Mouse (Mus musculus) lung, postnatal 0 days (tissue): Measurements from ENCODE around the gene Pcyox1. TPM values are rescaled to one million over a fixed set of nuclear protein-coding genes. Genes with fewer than 3 reads are reported as not detected.
"Not testable (repeated sequence)": the region's sequence is repeated elsewhere in the genome, so short reads cannot be mapped to it uniquely, and the experiment has no call there.

ENCODE experiments used
- ATAC-seq: fragments of 200-750 bp; cut with Nextera tagmentation; 2 replicates; pipeline ENCODE4 v1.8.0; 2017; ENCODE audit warnings: moderate library complexity
- DNase-seq: peaks from one replicate; pipeline ENCODE4 v3.0.0-alpha.2; 2016; ENCODE audit warnings: low spot score
- H3K27ac ChIP-seq: fragments of 300-500 bp; sonication (generic); 2 replicates; pipeline ENCODE4 v1.5.1; 2014; ENCODE audit warnings: antibody characterized with exemption, mild to moderate bottlenecking, low read length, mixed read lengths
- H3K27me3 ChIP-seq: fragments of 300-500 bp; sonication (generic); replicated peaks from 2 replicates; pipeline ENCODE4 v1.6.1; 2014; ENCODE audit warnings: low read length, mixed read lengths; ENCODE audit not compliant: insufficient read depth
- H3K36me3 ChIP-seq: fragments of 300-500 bp; sonication (generic); 2 replicates; pipeline ENCODE4 v1.6.1; 2014; ENCODE audit warnings: low read length, mixed read lengths; ENCODE audit not compliant: insufficient read depth
- H3K4me1 ChIP-seq: fragments of 300-500 bp; sonication (generic); 2 replicates; pipeline ENCODE4 v1.6.1; 2014; ENCODE audit warnings: antibody characterized with exemption, low read depth, low read length, mixed read lengths; ENCODE audit not compliant: insufficient read depth
- H3K4me2 ChIP-seq: fragments of 300-500 bp; sonication (generic); replicated peaks from 2 replicates; pipeline ENCODE4 v1.6.1; 2014; ENCODE audit warnings: low read depth, mild to moderate bottlenecking, low read length, moderate library complexity, mixed read lengths
- H3K4me3 ChIP-seq: fragments of 300-500 bp; sonication (generic); 2 replicates; pipeline ENCODE4 v1.5.1; 2014; ENCODE audit warnings: low read depth, low read length
- H3K9ac ChIP-seq: fragments of 300-500 bp; sonication (generic); replicated peaks from 2 replicates; pipeline ENCODE4 v1.6.1; 2014; ENCODE audit warnings: low read depth, mild to moderate bottlenecking
- H3K9me3 ChIP-seq: fragments of 300-500 bp; sonication (generic); 2 replicates; pipeline ENCODE4 v1.6.1; 2016; ENCODE audit warnings: low read length, mixed read lengths
- CTCF ChIP-seq: IDR thresholded peaks from 2 replicates; pipeline ENCODE4 v1.5.1; 2016; ENCODE audit warnings: antibody characterized with exemption, mild to moderate bottlenecking
- EP300 ChIP-seq: IDR thresholded peaks from 2 replicates; pipeline ENCODE4 v1.6.1; 2016; ENCODE audit warnings: antibody characterized with exemption, mild to moderate bottlenecking, control low read depth
- WGBS: fragments of 180-500 bp; shearing (Covaris S2); extraction: QIAGEN DNeasy Blood & Tissue Kit; methylation state at CpG from one replicate; pipeline ENCODE4 v1.1.7; 2014; 5-methylcytosine and 5-hydroxymethylcytosine counted together
- polyA plus RNA-seq: library from polyadenylated mRNA; unstranded; fragments of >200 nt; fragmentation: Nextera tagmentation; extraction: Ambion mirVana; gene quantifications from 2 replicates; pipeline ENCODE4 v1.2.1, GENCODE M21; 2015

Pcyox1 gene
- polyA plus RNA-seq, 1 experiment from 2014 or later: 54.2 TPM

DNA sequence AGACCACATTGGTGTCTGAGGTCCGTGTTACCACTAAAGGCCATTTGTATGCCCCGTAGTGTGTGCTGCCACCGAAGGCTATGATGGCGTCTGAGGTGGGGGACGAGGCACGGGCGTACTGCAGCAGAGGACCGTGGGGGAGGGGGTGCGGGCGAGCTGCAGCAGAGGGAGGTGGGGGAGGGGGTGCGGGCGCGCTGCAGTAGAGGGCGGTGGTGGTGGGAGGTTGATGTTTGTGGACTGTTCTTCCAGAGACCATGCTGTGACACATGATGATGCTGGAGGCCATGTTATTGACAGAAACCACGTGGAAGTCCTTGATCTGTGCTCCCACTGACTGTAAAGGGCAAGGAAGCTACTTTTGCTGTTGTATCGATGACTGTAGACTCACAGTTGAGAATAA lies 13.6 kb downstream of the Pcyox1 start:
- H3K4me3 ChIP-seq: no peak overlapping the region
- no peak for DNase-seq
- no peaks in the 10 kb centered on the region for H3K4me1 ChIP-seq
- no peak for ATAC-seq
- H3K9ac ChIP-seq: no peak overlapping the region
- no peaks in the 10 kb centered on the region for H3K27me3 ChIP-seq
- no peak overlapping the region for H3K4me2 ChIP-seq
- WGBS: 36% methylated on average over 16 of the region's 16 CpGs
- H3K36me3 ChIP-seq: peaks cover 4% of the 10 kb centered on the region; the same call in 1 of the 2 replicates
- H3K9me3 ChIP-seq: no peaks in the 10 kb centered on the region
- TF ChIP-seq EP300: no peak
- no peak for TF ChIP-seq CTCF
- H3K27ac ChIP-seq: no peak overlapping the region

DNA sequence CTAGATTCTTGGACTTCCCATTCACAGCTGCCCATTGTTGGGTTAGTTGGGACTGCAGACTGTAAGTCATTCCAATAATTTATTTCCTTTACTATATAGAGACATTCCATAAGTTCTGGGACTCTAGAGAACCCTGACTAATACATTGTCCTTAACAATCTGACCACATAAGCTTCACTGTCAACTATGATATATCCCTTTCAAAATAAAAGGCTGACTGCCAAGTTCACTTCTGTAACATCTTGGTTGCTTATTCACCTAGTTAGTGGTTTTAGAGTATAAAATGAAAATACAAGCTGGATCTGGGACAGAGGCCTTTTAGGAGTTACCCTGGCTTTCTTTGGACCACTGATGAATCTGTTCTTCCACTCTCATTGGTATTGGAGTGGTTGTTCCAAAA lies 14.4 kb downstream of the Pcyox1 start:
- Histone ChIP-seq H3K9me3 (no peaks in the 10 kb centered on the region), H3K9ac (no peak overlapping the region), H3K4me2 (no peak overlapping the region), H3K4me1 (no peaks in the 10 kb centered on the region), H3K36me3 (peaks cover 7% of the 10 kb centered on the region; the same call in 1 of the 2 replicates), H3K4me3 (no peak overlapping the region), H3K27ac (no peak overlapping the region), H3K27me3 (no peaks in the 10 kb centered on the region)
- TF ChIP-seq EP300 (no peak), CTCF (no peak)
- DNase-seq (no peak), ATAC-seq (no peak)

GRCm38 (mm10) chr6:86380112-86380511 lies 16.8 kb downstream of the Pcyox1 start:
- H3K36me3 ChIP-seq: peaks cover 18% of the 10 kb centered on the region; the same call in 1 of the 2 replicates

DNA sequence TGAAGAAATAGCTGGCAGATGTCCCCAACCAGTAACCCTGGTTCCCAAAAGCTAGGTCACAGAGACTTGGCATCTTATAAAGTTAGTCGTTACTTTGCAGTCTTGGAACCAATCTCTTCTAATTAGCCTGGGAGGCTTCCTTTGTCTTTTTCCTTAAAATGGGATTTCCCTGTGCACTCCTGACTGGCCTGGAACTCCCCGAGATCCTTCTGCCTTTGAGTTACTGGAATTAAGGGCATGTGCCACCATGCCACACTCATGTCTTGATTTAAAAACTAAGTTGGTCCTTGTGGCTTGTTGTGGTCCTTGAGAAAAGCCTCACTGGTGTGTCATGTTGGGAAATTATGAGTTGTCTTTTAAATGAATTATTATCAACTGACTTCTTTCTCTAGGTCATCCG lies 18.6 kb downstream of the Pcyox1 start:
- no peak overlapping the region for H3K4me3 ChIP-seq
- no peak overlapping the region for H3K9ac ChIP-seq
- no peaks in the 10 kb centered on the region for H3K4me1 ChIP-seq
- no peak for TF ChIP-seq CTCF
- no peak for TF ChIP-seq EP300
- 84% methylated on average over 3 of the region's 3 CpGs for WGBS
- H3K27ac ChIP-seq: no peak overlapping the region
- DNase-seq (no peak), ATAC-seq (no peak)
- H3K9me3 ChIP-seq: no peaks in the 10 kb centered on the region
- H3K36me3 ChIP-seq: peaks cover 18% of the 10 kb centered on the region; the same call in 1 of the 2 replicates
- no peaks in the 10 kb centered on the region for H3K27me3 ChIP-seq
- no peak overlapping the region for H3K4me2 ChIP-seq

More at GRCm38 (mm10) chr6:86380112-86380511, 16.8 kb downstream of the Pcyox1 start:
- H3K27me3 ChIP-seq, H3K4me1 ChIP-seq, H3K4me2 ChIP-seq, DNase-seq, H3K27ac ChIP-seq, H3K9me3 ChIP-seq, ATAC-seq, H3K9ac ChIP-seq, H3K4me3 ChIP-seq: not testable (repeated sequence)
- WGBS: 84% methylated on average over 6 of the region's 8 CpGs

DNA sequence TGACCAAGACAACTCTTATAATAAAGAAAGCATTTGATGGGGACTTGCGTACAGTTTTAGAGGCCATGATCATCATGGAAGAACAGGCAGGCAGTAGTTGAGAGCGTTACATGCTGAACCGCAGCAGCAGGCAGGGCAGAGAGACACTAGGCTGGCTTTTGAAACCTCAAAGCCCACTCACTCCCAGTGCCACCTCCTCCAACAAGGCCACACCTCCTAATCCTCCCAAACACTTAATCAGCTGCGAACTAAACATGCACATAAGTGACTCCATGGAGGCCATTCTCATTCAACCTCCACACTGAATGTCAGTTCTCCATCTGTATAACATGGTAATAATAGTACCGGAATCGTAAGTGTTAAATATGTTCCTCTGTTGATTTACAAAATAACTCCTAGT lies 23.4 kb downstream of the Pcyox1 start:
- Histone ChIP-seq H3K4me3 (no peak overlapping the region), H3K27ac (no peak overlapping the region), H3K9ac (no peak overlapping the region), H3K27me3 (no peaks in the 10 kb centered on the region), H3K9me3 (no peaks in the 10 kb centered on the region), H3K4me1 (peaks cover 3% of the 10 kb centered on the region; the same call in 1 of the 2 replicates), H3K36me3 (peaks cover 18% of the 10 kb centered on the region; the same call in 1 of the 2 replicates), H3K4me2 (no peak overlapping the region)
- 89% methylated on average over 6 of the region's 6 CpGs for WGBS
- TF ChIP-seq EP300 (no peak), CTCF (no peak)
- ATAC-seq: no peak
- DNase-seq: no peak

DNA sequence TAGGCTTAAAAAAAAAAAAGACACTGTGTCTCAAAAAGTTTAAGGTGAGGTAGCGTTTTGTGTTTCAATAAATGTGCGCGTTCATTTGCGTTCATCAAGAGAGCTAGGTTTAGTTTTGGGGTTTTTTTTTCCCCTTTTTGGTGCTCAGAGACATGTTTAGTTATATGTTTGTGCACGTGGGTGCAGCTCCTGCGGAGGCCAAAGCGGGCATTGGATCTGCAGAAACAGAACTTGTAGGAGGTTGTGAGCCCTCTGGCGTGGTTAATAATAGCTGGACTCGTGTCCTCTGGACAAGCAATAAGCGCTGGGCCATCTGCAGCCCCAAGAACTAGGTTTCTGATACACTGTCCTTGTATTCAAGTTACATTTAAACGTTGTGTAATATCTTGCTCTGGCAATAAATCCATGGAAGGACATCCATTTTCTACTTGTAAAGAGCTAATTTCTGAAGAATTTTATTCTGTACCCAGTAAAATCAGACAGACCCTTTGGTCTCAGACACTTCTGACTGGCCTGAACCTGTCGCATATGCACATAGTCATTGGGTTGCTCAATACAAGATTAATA lies 24.9 kb downstream of the Pcyox1 start:
- H3K27ac ChIP-seq: peak overlapping the region; percentile 69
- 3% methylated on average over 12 of the region's 12 CpGs for WGBS
- no peak for ATAC-seq

More for the DNA sequence above, 24.9 kb downstream of the Pcyox1 start:
- Histone ChIP-seq H3K4me3 (peak overlapping the region; percentile 79), H3K9me3 (no peaks in the 10 kb centered on the region), H3K27me3 (no peaks in the 10 kb centered on the region), H3K36me3 (0 out of 2 replicates have a peak, but pooled peaks cover 6% of the 10 kb centered on the region), H3K4me1 (peaks cover 3% of the 10 kb centered on the region; the same call in 1 of the 2 replicates), H3K9ac (peak overlapping the region; percentile 92), H3K4me2 (peak overlapping the region; percentile 78)
- no peak for DNase-seq
- TF ChIP-seq EP300 (no peak), CTCF (no peak)
